Mouse (Mus musculus): ENCODE data around the gene Slc6a2.

DNA sequence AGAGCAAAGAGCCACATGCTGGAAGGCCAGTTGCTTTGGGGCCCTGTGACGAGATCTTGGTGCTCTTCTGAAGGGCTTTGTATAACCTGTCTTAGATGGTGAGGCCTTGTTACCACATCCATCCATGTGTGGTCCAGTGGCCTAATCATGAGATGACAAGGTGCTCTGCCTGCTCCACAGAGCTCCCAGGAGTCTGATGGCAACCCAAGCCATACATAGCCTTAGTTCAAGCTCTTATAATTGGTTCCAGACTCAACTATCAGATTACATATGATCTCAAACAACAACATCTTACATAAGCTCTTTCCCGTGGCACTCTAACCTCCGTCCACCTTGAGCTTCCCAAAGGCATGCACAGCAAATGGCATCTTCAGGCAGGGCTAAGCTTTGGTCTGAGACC, 88.2 kb downstream of the Slc6a2 start, which contains the start of gene Ces1a:
- TF ChIP-seq EP300 (IDR thresholded peaks at IDR 0.05; ENCODE audit: insufficient read depth, low read depth, low read length) (no peak), CTCF (IDR thresholded peaks at IDR 0.05; ENCODE audit: low read depth, low read length) (no peak), POLR2A (IDR thresholded peaks at IDR 0.05; ENCODE audit: insufficient read depth, low read length) (no peak)

All from ES-Bruce4 (cell line).